Mouse (Mus musculus) Muller cell, postnatal 12 days (primary cell): Measurements from ENCODE around the gene Trip12.

Experiments
- DNase-seq: peaks from one replicate; pipeline ENCODE4 v3.0.0-alpha.2; 2015; ENCODE audit errors: inconsistent ontology term

Trip12 gene

GRCm38 (mm10) chr1:84860360-84861254 is 20.3 kb upstream of the Trip12 start:
- DNase-seq, result no peak

- no peak for DNase-seq
Measured at GRCm38 (mm10) chr1:84859597-84859996, 19.3 kb upstream of the Trip12 start.

DNA sequence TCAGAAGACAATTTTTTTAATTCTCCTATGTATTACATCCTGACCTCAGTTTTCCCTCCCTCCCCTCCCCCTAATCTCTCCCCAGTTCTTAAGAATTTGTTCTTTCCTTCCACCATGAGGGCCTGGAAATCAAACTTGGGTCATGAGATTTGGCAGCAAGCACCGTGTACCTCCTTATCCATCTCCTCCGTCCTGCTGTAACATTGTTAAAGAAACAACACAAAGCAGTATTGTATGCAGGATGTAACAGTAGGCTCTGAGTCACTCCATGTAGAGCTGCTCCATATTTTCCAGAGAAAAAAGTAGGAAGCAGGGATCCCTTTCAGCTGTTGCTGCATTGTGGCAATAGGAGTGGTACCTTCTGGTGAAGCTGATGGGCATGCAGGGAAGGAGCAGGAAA is 15.4 kb upstream of the Trip12 start:
- DNase-seq, result no peak

- DNase-seq, result no peak
Measured at GRCm38 (mm10) chr1:84854966-84855365, 14.7 kb upstream of the Trip12 start.

DNA sequence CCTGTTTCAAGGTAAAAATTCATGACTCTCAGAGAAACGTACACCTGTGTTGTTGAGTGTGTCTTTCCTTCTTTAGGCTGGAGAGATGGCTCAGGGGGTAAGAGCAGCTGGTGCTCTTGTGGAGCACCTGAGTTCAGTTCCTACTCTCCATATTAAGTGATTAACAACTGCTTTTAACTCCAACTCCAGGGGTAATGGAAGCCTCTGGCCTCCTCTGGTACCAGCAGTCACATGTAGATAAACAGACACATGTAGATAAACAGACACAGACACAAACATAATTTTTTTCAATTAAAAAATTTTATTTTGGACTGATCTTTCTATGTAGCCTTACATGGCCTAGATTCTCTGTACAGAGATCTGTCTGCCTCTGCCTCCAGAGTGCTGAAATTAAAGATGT is 13.4 kb upstream of the Trip12 start:
- no peak for DNase-seq

DNA sequence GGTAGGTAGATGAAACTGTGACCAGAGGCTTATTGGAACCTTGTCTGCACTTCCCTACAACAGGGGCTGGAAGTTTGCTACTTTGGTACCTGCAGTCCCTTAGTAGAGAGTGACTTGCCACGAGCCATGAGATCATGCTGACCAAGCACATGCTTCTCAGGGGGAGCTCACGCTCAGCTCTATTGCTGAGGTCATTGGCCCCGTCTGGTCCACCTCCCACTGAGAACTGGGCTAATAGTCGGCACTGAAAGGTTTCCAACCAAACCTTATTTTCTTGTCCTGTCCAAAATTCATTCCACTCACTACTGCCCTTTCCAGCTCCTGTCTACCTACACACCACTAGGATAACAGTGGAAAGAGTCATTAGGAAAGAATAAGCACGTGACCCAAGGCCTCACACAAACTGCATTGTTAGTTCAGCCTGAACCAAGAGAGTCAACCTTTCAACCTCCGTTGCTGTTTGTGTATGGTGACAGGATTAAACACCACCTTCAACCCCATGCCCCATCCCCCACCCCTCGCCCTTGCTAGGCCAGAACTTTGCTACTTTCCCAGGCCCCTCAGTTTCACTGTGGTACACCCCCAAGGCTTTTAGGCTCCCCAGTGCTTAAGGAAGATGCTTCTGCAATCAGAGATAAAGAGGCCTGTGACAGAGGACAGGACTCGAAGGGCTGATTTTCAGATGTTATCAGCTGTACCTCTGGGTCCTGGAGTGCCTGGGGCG is 11.4 kb upstream of the Trip12 start:
- DNase-seq, result peak; percentile 9

DNA sequence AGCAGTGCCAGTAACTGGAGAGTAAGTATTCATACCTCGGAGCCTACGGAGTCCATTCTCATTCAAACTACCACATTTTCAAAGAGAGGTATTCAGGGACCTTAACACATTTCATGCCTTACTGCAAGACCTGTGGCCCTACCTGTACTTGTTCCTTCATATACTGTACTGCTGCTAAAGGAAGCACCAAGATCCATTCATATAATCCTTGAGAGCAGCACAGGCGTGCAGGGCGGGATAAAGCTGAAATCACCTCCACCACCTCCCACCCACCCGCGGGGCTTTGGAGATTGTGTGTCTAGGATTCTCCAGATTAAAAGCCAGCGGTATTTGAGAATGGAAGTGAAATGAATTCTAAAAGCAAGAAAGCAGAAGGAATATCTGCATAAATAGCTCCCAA is 10.2 kb upstream of the Trip12 start:
- no peak for DNase-seq

DNA sequence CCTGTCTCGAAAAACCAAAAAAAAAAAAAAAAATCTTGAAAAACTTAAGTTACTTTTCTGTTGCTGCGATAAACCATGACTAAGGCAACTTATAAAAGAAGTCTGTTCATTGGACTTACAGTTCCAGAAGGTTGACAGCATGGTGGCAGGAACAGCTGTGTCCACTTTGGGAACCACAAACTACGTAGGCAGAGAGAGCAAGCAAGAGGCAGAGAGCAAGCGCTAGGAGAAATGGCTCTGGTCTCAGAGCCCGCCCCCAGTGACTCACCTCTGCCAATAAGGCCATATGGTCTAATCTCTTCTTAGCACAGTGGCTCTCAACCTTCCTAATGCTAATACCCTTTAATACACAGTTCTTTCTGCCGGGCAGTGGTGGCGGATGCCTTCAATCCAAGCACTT is 9.5 kb upstream of the Trip12 start:
- DNase-seq, result no peak

- DNase-seq, result no peak
Measured at GRCm38 (mm10) chr1:84848801-84849455, 8.6 kb upstream of the Trip12 start.

- DNase-seq, result no peak
Measured at GRCm38 (mm10) chr1:84848335-84848734, 8.0 kb upstream of the Trip12 start.

- no peak for DNase-seq
Measured at GRCm38 (mm10) chr1:84847698-84848097, 7.4 kb upstream of the Trip12 start.

DNA sequence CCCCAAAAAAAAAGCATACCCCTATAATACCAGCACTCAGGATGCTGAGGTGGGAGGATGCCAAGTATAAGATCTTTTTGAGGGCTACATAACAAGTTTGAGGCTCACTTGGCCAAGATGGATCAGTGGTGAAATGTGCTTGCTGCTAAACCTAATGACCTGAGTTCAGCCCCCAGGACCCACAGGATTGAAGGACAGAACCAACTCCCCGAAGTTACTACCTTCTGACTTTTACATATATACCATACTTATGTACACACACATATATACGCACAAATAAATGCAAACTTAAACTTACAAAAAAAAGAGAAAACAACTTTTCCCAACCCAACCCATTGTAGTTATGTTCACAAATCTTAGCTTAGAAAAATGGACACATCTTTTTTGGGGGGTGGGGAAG is 3.0 kb upstream of the Trip12 start:
- no peak for DNase-seq

DNA sequence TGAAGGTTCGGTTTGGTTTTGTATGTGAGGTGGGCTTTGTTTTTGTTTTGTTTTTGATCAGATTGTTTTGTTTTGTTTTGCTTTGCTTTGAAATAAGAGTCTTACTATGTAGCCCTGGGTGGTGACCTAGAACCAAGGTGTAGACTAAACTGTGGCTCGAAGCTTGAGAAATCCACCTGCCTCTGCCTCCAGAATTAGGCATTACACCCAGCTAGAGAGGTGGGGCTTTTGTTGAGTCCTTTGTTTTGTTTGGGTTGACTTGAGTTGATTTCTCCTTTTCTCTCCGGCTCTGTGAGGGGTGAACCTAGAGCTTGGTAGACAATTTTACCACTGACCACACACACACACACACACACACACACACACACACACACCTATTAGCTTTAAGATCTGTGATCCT is 745 bp upstream of the Trip12 start:
- no peak for DNase-seq

DNA sequence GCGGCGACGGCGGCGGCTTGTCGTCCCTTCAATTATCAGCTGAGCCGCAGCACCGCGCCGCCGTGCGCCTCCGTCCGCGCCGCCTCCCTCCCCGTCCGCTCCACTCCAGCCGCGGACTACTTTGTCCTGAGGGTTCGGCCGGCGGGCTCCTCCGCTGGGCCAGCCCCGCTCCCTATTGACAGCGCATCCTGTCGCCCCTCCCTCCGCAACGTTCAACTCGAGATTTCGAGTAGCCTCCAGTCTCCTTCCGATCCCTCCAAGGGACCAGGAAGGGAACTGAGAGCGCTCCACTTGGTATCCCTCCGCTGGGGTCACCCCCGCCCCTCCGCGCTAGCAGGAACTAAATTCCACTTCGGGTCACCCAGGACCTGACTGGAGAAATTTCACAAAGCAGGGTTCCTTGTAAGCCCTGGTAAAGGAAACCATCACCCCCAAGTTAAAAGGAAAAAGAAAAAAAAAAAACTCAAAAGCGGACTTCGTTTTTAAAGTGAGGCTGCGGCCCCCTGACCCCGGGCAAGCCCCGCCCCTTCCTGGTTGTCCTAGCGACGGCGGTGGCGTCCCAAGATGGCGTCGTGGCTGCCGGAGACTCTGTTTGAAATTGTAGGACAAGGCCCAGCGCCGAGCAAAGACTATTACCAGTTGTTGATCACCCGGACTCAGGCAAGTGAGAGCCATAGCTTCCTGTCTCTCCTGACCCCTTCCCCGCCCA is 853 bp downstream of the Trip12 start, which contains the start of gene Fbxo36:
TSS of gene Fbxo36 (plus strand) at position 533 of the 709 bp plus-strand sequence.
- DNase-seq, result peak; percentile 98

DNA sequence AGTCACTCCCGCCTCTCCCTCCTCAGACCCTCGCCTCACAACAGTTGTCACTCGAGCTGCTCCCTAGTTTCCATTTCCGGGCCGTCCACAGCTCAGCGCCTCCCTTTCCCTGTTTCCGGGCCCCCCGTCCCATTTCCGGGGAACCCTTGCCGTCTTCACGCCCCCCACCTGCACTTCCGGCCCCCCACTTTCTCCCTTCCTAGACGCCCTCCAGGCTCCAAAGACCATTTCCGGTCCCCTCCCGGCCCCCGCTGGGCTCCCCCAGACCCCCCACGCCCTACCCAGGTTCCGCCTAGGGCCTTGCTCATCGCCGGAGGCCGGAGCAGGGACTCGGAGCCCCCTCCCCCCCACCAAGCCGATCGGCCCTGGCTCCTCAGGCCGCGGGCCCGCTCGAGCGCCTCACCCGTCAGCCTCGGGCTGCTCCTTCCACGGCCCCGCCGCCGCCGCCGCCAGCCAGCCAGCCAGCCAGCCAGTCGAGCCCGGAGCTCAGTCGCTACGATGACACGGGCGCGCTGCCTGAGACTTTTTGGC is 1.6 kb downstream of the Trip12 start:
- peak; percentile 75 for DNase-seq

DNA sequence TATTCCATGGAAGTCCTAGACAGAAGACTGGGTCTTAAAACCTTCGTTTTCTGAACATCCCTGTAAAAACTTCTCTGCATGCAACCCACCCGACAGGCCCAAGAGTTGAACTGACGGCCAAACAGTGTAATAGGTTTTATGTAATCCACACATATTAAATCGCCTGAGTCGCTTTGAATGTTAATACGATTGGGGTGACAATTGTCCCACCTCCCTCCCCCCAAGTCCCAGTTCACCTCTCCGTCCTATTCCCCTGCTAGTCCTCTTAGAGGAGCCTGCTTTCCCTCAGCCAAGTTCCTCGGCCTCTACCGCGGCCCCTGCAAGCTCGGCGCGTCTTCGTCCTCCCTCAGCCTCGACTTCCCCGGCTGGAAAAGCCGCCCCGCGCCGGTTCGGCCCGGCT is 2.2 kb downstream of the Trip12 start:
- DNase-seq, result peak; percentile 30

DNA sequence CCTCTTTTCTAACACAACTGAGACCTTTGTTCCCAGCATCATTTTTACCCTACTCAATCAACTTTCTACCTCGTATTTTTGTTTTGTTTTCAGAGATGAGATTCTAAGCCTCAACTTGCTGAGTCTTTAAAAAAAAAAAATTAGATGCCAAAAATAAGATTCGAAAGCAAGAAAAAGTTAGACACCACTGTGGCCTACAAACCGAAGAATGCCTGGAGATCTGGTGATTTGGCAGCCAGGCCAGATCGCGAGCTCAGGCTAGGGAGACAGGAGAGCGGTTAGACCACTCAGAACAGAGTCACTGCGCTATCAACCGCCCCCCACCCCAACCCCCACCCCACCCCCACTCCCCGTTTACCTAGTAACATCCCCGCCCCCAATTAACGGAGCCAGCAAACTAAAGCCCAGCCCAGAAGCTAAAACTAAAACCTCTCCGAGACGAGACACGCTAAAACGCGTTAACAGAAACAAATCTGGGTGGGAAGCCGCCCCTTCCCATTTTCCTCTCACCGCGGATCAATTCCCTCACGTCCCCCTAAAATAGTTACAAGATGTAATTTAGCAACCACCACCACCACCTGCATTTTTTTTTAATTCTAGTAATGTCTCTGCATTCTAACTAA is 2.7 kb downstream of the Trip12 start:
- peak; percentile 30 for DNase-seq

DNA sequence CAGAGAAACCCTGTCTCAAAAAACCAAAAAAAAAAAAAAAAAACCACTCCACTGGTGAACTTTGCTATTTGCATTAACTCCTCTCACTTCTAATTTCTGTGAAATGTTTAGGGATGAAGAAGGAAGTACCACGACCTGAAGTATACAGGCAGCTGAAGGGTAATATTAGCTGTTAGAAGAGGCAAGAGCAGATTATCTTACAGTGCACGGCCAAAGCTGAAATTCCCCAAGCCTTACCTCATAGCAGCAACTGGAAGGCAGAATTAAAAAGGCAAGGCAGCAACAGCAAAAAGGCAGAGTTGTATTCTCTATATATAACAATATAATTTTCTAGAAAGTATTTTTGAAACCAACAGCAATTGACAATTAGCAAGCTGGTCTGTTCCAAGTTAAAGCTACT is 15.2 kb downstream of the Trip12 start:
- no peak for DNase-seq

DNA sequence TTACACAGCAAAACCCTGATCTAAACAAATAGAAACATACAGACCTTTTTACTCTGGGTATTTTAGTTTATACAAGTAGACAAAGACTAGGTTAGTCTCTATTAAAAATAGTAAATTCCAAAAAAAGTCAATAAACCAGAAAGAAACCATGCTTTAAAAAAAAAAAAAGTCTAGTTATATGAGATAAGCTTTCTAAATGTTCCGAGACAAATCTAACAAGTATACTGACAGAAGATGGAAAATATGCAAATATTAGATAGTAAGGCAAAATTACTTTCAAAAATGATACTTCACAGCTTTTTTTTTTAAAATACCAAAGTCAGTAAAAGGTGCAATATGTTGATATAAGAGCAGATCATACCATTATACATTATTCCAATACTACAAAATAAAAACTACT is 22.7 kb downstream of the Trip12 start:
- no peak for DNase-seq

- no peak for DNase-seq
Measured at GRCm38 (mm10) chr1:84803788-84804187, 36.5 kb downstream of the Trip12 start.

DNA sequence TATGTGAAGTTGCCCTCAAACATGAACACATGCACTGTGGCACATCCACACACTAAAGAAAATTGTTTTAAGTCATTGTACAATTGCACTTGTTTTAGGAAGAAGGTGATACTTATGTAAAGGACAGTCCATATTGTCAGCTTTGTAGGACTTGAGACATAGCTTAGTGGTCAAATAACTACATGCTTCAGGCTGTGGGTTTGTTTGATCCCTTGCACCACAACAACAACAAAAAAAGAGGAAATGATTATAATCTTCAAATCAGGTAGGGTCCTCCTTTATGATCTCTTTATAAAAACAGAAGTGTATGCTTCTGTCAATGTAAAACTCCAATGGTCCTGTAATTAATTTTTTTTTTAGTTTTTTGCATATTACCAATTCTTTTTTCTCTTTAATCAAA is 41.1 kb downstream of the Trip12 start:
- no peak for DNase-seq
